Mouse (Mus musculus) erythroid progenitor cell, adult 5-6 weeks (primary cell): ENCODE data around the gene Trim38. TPM values are rescaled to one million over a fixed set of nuclear protein-coding genes. Genes with fewer than 3 reads are reported as not detected.

Experiments
- ATAC-seq: replicated peaks from 2 replicates; pipeline ENCODE4 v1.8.0; 2016; ENCODE audit warnings: moderate number of reproducible peaks, mild to moderate bottlenecking, moderate TSS enrichment, inconsistent platforms; ENCODE audit not compliant: poor library complexity, low FRiP score, severe bottlenecking
- total RNA-seq, 2 experiments: library from RNA; stranded (forward) in 1 of 2; stranded (reverse) in 1 of 2; fragments of 150-400 nt in 1 of 2; fragments of 186-747, 209-891 nt in 1 of 2; gene quantifications; 2 replicates each; pipeline versions ENCODE4 v1.2.3 to v1.2.4; 2015 to 2017; ENCODE audit warnings: low replicate concordance in 2 of 2

The Trim38 gene
- total RNA-seq, 2 experiments from 2014 or later = not detected

DNA sequence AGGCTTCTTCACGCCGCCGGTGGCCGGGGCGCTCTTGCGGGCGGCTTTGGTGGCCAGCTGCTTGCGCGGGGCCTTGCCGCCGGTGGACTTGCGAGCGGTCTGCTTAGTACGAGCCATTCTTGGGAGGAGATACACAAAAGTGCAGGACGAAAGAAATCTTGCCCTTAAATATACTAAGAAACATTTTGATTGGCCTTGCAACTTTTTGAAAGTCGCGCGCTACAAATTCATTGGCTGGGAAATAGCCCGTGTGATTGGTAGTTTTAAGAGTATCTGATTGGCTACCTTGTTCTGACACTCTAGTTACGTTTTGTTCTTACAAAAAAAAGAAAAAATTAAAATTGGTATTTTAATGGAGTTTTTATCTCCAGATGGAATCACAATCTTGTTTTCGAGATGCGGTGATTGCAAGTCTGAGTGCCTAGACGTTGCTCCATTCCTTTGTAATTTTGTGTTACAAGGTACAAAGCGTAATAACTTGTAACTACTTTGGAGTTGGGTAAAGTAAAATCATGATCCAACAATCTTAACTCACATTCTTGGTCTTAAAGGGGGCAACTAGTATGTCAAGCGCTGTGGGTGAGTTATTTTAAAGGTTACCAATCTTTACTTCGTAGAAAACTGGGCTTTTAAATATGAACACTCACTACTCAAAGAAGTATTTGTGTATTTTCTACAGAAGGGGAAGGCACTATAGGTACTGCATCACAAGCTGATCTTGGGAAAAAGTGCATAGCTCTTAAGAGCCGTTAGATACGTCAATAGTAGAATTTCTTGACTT is 24.1 kb upstream of the Trim38 start, which contains the start of gene Hist1h3c:
TSS of gene Hist1h3c (minus strand) at position 222 of the 781 bp plus-strand sequence.
- peak; percentile 57 for ATAC-seq

DNA sequence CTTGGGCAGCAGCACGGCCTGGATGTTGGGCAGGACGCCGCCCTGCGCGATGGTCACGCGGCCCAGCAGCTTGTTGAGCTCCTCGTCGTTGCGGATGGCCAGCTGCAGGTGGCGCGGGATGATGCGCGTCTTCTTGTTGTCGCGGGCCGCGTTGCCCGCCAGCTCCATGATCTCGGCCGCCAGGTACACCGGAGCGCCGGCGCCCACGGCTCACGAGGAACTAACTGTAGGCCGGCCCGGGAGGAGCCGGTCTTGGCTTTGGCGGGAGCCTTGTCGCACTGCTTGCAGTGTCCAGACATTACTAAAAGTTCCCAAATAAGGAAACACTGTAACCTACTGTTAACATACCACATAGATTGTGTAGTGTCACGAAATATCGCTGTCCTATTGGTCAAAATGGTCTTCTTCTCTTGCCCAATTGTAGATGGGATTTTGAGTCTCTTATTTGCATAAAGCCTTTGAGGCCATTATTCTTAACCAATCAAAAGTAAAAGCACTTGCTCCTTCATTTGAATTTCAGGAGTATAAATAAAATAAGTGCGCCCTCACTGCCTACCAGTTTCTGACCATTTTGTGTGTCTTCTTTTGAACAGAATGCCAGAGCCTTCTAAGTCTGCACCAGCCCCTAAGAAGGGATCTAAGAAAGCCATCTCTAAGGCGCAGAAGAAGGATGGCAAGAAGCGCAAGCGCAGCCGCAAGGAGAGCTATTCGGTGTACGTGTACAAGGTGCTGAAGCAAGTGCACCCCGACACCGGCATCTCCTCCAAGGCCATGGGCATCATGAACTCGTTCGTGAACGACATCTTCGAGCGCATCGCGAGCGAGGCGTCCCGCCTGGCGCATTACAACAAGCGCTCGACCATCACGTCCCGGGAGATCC is 23.3 kb upstream of the Trim38 start, which contains the start of gene Hist1h2bb:
TSS of gene Hist1h2bb (plus strand) at position 534 of the 880 bp plus-strand sequence.
- ATAC-seq = peak; percentile 67

DNA sequence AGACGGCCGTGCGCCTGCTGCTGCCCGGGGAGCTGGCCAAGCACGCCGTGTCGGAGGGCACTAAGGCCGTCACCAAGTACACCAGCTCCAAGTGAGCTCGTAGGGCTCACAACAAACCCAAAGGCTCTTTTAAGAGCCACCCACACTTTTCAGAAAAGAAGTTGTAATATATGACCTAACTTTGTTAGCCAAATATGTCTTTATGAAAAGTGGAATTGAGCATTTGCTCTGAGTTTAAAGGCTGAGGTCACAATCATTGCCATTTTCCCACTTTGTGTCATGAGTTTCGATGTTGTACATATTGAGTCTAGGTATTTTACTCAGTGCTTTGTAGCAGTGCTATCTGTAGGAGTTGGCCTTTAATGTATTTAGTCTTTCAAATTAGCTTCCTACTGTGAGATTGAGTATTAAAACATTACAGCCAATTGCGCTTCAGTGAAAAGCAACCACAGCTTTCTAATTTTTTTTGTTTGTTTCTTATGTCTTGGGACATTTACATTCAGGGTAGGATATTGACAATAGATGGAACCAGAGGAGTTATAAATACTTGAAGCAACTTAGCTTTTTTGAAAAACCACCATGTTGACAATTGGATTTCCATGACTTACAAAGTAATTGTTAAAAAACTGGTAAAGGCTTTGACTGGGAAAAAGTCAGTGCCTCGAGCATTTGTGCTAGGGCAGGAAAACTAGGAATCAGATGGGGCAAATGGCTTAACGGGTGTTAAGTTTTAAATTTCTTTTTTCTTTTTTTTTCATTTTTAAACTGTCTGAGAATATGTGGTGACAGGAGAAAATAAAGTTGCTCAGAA is 22.4 kb upstream of the Trim38 start:
- peak; percentile 6; the same call in 1 of the 2 replicates for ATAC-seq

DNA sequence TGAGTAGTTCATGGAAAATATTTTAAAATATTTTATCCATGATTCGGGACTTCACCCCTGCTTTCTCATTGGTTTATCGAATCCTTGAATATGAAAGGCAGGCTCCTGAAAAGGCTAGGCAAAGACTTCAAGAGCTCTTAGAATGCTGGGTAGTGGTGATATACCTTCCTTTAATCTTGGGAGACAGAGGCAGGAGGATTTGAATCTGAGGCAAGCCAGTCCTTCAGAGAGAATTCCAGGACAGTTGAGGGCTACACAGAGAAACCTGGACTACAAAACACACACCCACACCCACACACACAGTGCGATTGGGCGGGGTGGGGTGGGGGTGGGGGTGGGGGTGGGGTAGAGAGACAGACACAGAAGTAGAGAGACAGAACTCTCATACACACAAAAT is 21.8 kb upstream of the Trim38 start:
- no peak for ATAC-seq

DNA sequence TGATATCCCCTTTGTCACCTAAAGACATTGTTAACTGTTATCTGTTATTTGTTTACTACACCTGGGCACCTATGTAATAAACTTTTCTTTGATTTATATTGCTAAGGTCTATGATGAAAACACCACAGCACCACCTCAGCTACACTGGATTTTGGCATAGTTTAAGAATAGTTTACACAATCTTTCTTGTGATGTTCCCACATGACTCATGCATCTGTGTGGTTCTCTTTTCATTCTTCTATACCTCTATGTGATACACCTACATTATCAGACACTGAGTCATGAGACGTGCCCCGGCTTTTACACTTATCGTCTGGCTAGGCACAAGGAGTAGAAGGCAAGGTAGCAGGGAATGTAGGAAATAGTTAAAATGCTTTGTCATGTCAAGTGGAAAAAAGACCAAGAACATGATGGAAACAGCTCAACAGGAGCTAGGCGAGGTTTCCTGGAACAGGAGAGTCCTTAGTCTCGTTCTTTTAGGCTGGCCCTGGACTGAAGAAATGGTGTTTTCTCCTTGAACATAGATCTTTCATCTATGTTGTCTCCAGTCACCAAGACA is 20.1 kb upstream of the Trim38 start:
- ATAC-seq = no peak

DNA sequence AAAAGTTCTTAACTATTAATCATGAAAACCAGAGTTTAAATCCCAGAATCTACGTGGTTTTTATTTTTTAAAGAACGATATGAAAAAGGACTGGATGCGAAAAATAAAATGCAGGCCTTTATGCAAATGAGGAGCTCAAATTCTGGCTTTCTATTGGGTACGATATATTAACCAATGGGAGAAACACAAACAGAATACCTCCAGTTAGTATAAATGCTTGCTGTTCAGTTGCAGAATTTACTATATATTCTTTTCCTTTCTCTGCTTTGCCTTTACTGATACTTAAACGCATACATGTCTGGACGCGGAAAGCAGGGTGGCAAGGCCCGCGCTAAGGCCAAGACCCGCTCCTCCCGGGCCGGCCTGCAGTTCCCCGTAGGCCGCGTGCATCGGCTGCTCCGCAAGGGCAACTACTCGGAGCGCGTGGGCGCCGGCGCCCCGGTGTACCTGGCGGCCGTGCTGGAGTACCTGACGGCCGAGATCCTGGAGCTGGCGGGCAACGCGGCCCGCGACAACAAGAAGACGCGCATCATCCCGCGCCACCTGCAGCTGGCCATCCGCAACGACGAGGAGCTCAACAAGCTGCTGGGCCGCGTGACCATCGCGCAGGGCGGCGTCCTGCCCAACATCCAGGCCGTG is 18.8 kb upstream of the Trim38 start, which contains the start of gene Hist1h2ab:
TSS of gene Hist1h2ab (plus strand) at position 288 of the 639 bp plus-strand sequence.
- ATAC-seq = peak; percentile 52

DNA sequence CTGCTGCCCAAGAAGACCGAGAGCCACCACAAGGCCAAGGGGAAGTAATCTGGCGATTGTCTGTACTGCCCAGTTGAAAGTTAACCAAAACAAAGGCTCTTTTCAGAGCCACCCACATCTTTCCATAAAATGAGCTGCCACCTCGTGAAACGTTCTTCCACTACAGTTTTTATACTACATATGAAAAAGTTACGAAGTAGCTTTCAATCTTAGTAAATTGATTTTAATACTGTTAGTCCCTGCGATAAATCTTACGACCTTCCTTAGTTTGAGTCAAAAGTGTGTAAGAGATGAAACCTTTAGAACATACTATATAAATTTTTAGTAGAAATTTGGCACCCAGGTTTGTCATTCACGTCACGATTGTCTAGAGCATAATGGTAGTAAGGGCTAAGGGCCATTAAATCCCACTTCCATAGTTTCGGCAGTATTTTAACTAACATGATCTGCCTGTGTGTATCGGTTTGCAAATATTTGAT is 18.2 kb upstream of the Trim38 start:
- peak; percentile 41 for ATAC-seq

DNA sequence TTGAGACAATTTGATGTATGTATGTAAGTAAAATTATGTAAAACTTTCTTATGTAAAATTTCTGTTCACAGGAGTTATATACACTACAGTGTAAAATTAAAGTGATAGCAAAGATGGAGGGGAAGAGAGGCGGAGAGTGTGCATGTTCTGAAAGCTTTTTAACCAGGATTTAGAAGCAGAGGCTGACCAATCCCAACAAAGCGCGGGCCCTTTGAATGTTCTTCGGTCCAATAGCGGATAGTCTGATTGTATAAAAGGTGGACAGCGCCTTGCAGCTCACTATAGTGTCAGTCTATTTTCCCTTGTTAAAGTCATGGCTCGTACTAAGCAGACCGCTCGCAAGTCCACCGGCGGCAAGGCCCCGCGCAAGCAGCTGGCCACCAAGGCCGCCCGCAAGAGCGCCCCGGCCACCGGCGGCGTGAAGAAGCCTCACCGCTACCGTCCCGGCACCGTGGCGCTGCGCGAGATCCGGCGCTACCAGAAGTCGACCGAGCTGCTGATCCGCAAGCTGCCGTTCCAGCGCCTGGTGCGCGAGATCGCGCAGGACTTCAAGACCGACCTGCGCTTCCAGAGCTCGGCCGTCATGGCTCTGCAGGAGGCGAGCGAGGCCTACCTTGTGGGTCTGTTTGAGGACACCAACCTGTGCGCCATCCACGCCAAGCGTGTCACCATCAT is 17.5 kb upstream of the Trim38 start, which contains the start of gene Hist1h3b:
TSS of gene Hist1h3b (plus strand) at position 201 of the 675 bp plus-strand sequence.
- ATAC-seq = peak; percentile 67

DNA sequence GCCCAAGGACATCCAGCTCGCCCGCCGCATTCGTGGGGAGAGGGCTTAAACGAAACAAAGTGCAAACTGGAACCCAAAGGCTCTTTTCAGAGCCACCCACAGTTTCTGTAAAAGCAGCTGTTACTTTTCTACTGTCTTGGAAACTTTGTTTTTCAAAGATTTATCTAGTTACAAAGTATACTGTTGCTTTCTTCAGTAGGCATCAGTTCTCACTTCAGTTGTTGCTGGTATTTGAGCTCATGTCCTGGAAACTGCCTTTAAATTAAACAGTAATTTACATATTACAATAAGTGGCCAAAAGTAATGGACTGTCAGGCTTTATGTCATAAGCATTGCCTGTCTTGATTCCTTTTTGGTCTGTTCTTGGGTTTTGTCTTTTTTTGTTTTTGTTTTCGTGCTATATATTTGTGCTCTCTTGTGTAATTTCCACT is 17.0 kb upstream of the Trim38 start:
- ATAC-seq = no peak

DNA sequence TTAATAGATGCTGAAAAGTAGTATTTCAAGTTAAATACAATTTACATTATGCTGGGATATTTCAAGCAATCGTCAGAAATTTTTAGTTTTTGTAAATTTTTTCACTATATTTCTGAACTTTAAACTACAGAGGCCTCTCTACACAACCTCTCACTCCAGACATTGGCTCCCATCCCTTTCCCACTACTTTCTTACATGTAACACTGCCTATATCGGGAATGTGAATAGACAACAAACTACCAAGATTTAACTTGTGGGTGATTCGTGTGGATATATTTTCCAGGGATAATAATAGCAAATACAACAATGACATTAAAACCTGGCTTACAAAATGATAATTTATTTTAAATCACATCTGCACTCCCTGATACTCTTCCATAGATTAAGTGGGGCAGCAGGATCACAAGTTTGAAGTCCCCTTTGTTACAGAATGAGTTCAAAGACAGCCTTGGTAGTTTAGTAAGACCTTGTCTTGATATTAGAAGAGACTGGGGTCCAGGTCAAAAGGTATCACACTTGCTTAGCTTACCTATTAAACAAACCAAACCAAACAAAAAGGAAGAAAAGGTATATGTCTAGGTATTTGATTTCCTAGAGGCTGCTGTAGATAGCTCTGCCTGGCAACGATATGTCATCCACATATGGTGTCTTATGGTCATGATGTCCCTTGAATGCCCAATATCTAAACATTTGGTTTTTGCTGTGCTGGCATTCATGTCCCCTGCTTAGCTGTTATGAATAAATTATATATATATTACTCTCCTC is 16.2 kb upstream of the Trim38 start:
- no peak for ATAC-seq

DNA sequence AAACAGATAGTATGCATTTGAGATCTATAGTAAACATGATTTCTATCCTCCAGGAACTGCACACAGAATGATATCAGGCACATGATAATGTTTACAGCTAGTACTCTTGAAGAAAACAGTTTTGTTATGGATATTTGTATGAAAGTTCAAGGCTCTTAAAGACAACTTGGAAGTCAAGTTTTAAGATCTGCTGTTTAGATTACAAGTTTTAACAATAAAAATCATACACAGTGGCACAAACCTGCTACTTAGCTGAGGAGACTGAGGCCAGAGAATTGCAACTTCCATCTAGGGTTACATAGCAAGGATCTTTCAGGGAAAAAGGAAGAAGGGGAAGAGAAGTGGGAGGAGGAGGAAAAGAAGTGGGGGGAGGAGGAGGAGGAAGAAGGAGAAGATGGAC is 14.7 kb upstream of the Trim38 start:
- ATAC-seq = no peak

DNA sequence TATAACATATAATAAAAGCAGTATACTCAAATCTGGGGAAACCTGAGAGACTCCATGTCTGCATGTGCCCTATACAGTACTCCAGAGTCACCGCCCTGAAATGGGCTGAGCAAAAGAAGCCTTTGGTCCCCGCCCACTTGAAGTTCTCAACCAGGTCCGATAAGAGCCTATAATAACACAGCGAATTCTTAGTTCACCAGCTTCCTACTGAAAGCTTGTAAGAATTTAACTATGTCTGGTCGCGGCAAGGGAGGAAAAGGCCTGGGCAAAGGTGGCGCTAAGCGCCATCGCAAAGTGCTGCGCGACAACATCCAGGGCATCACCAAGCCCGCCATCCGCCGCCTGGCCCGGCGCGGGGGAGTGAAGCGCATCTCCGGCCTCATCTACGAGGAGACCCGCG is 12.9 kb upstream of the Trim38 start, which contains the start of gene Hist1h4b:
TSS of gene Hist1h4b (plus strand) at position 224 of the 400 bp plus-strand sequence.
- ATAC-seq = peak; percentile 43

DNA sequence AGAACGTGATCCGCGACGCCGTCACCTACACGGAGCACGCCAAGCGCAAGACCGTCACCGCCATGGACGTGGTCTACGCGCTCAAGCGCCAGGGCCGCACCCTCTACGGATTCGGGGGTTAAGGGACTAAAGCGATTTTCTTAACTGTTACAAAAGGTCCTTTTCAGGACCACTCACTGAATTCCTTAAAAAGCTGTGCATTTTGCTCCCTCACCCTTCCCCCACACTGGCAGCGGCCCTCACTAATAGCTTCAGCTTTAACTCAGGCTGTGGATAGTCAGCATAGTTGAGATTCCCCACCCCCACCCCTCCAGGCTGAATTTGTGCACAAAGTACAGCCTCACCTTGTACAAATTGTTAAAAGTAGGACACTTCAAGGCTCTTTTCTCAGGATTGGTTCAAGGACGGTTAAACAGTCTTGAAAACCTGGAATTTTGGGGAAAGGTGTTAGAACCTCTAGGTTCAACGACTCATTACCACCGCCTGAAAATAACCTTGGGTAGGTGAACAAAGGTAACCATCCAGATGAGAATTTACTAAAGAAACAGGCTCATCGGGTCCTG is 12.4 kb upstream of the Trim38 start:
- ATAC-seq = peak; percentile 32

DNA sequence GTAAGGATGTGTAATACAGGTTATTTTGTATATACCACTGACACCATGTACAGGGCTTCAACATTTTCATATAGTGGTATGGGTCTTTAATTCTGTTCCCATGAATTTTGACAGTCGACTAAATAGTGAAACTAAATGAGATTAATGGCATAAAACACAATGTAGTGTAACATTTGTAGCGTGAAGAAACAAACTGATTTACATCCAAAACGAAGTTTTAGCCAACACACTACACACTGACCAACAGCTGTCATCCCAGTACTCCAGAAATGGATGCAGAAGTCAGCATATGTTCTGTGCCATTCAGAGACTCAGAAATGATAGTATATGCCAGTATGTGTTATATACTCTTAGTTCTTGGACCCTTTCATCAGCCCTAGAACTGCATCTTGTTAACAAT is 11.8 kb upstream of the Trim38 start:
- no peak for ATAC-seq

DNA sequence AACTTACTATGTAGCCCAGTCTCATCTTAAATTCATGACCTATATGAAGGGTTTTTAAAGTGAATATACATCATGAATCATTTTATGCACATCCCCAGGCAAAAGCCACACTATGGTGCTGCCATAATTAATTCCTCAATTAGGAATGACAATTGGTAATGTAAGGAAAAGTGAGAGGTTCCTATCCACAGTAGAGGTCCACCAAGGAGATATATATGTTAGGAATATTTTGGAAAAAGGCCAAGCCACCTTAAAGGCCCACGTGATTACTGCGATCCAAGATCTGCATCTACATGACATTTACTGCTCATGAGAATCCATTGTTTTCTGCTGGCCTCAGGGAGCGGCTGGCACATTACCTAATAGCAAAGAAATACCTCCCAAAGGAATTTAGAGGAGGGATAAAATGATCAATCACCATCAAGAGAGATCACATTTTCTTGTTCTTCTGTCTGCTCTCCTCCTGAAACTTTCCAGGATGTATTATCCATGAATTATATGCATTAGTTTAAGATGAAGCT is 10.4 kb upstream of the Trim38 start:
- no peak for ATAC-seq

DNA sequence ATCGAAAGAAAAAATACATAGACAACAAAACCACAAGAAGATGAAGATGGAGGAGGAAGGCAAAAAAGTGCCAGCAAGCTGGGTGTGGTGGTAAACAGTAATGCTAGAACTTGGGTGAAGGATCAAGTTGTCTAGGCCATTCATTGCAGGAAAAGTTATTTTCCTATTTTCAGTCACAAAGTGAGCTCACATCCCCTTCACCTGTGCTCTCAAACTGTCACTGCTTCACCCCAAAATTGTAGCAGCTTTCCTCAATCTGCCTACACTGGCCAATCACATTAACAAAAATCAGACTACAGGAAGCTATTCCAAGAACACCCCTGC is 9.8 kb upstream of the Trim38 start:
- ATAC-seq = no peak
